Mouse (Mus musculus) lung, postnatal 10 days (tissue): ENCODE results near the gene Dnhd1.

Experiments used
- DNase-seq: peaks from one replicate; pipeline ENCODE4 v3.0.0; 2021

Dnhd1 gene

GRCm38 (mm10) chr7:105650639-105651435, at the start of gene Dnhd1:
Gene Dnhd1, plus strand, starts transcription at chr7:105650827.
- DNase-seq = peak; percentile 90

GRCm38 (mm10) chr7:105602860-105603623, 47.6 kb upstream of the Dnhd1 start:
- DNase-seq = peak; percentile 86

GRCm38 (mm10) chr7:105608467-105608866, 42.2 kb upstream of the Dnhd1 start:
- no peak for DNase-seq

- DNase-seq = no peak
Observed at GRCm38 (mm10) chr7:105611767-105612166, 38.9 kb upstream of the Dnhd1 start.

- DNase-seq = no peak
Observed at GRCm38 (mm10) chr7:105614400-105614799, 36.2 kb upstream of the Dnhd1 start.

GRCm38 (mm10) chr7:105615720-105616119, 34.9 kb upstream of the Dnhd1 start:
- DNase-seq = no peak

GRCm38 (mm10) chr7:105616561-105616960, 34.1 kb upstream of the Dnhd1 start:
- DNase-seq = no peak

- no peak for DNase-seq
Observed at GRCm38 (mm10) chr7:105617810-105618209, 32.8 kb upstream of the Dnhd1 start.

GRCm38 (mm10) chr7:105619701-105620100, 30.9 kb upstream of the Dnhd1 start:
- DNase-seq = no peak

- peak; percentile 70 for DNase-seq
Observed at GRCm38 (mm10) chr7:105621053-105621452, 29.6 kb upstream of the Dnhd1 start.

GRCm38 (mm10) chr7:105621646-105622292, 28.9 kb upstream of the Dnhd1 start:
- peak; percentile 55 for DNase-seq

GRCm38 (mm10) chr7:105625397-105625796, 25.2 kb upstream of the Dnhd1 start:
- peak; percentile 73 for DNase-seq

GRCm38 (mm10) chr7:105628633-105629032, 22.0 kb upstream of the Dnhd1 start:
- peak; percentile 93 for DNase-seq

- no peak for DNase-seq
Observed at GRCm38 (mm10) chr7:105632551-105632972, 18.1 kb upstream of the Dnhd1 start.

- peak; percentile 93 for DNase-seq
Observed at GRCm38 (mm10) chr7:105633127-105633800, 17.4 kb upstream of the Dnhd1 start, which contains the start of gene Trim3. Gene Trim3, minus strand, starts transcription at chr7:105633571.

GRCm38 (mm10) chr7:105633801-105634135, 16.9 kb upstream of the Dnhd1 start:
- DNase-seq = no peak

- no peak for DNase-seq
Observed at GRCm38 (mm10) chr7:105634272-105634920, 16.2 kb upstream of the Dnhd1 start.

- DNase-seq = no peak
Observed at GRCm38 (mm10) chr7:105635726-105636125, 14.9 kb upstream of the Dnhd1 start.

- DNase-seq = no peak
Observed at GRCm38 (mm10) chr7:105638776-105639175, 11.9 kb upstream of the Dnhd1 start.

- DNase-seq = peak; percentile 54
Observed at GRCm38 (mm10) chr7:105639304-105639703, 11.3 kb upstream of the Dnhd1 start.

GRCm38 (mm10) chr7:105639756-105640155, 10.9 kb upstream of the Dnhd1 start, which contains the start of gene Timm10b:
Gene Timm10b, plus strand, starts transcription at chr7:105640056.
- DNase-seq = no peak

GRCm38 (mm10) chr7:105640233-105640893, 10.3 kb upstream of the Dnhd1 start, which contains the start of the genes Arfip2 and Gm45799:
Gene Arfip2, minus strand, starts transcription at chr7:105640416.
Gene Gm45799, plus strand, starts transcription at chr7:105640552.
- DNase-seq = peak; percentile 99
